Mouse (Mus musculus): ENCODE data around the gene Gm4737. TPM values are rescaled to one million over a fixed set of nuclear protein-coding genes. Genes with fewer than 3 reads are reported as not detected.
"Not testable (repeated sequence)": the region's sequence is repeated elsewhere in the genome, so short reads cannot be mapped to it uniquely, and the experiment has no call there.

The Gm4737 gene
- 10 to 100 TPM; 13.3 to 14.4 TPM for total RNA-seq (2021)
- long read RNA-seq, experiment 1, transcript Gm4737-201 (1 exons, 2,093 nt): major isoform, 7 of 7 reads
- long read RNA-seq, experiment 1, partial matches to known transcripts: 0 of 7 reads
- long read RNA-seq, experiment 1, other reads (novel, unspliced or antisense): 0 of 7 reads
- long read RNA-seq, experiment 2, transcript Gm4737-201 (1 exons, 2,093 nt): major isoform, 7 of 7 reads
- long read RNA-seq, experiment 2, partial matches to known transcripts: 0 of 7 reads
- long read RNA-seq, experiment 2, other reads (novel, unspliced or antisense): 0 of 7 reads

GRCm38 (mm10) chr16:46154832-46155231, at the start of gene Gm4737:
TSS of gene Gm4737 (minus strand) at chr16:46155077.
- H3K27ac ChIP-seq; DNase-seq (ENCODE audit: extremely low spot score in 1 of 2, low spot score in 2 of 2); H3K4me3 ChIP-seq; intact Hi-C loops (cut with DNase I): not testable (repeated sequence)

DNA sequence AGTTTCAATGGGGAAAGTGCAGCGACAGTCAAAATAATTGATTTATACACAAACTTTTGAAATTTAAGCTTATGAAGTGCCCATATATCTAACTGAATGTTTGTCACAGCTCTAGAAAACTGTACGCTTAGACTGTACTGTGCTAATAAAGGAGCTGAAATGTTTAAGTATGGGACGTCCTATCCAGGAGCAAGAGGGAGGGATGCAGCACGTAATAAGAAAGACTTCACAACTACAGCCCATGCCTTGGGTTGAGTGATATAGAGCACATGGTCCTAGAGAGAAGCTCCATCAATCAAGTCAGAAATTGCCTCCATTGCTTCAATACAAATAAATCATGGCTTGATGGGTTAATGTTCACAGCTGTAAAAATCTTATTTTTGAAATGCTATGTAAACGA, 40.9 kb upstream of the Gm4737 start:
- TF ChIP-seq CTCF (IDR thresholded peaks at IDR 0.05): no peak
- intact Hi-C loops (cut with DNase I): no loop called here
- H3K27ac ChIP-seq: no peak overlapping the region
- H3K4me3 ChIP-seq: no peak overlapping the region
- no peak for DNase-seq (ENCODE audit: extremely low spot score in 1 of 2, low spot score in 2 of 2)

DNA sequence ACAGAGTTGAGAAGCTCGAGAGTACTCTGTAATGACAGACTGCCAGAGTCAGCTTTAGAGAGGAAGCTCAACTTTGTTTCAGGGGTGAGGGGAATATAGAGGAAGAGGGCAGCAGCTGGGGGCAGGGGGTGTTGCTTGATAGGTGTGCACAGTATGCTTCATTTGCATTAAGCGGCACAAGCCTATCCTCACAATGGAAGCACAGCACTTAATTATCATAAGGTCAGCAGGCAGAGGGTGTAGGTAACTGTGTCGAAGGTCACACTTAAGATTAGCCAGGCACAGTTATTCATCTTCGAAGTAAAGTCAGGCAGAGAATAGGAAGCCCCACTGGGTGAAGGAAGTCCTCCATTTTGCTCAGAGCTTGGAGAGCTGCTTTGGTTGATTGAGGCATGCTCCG, 28.2 kb upstream of the Gm4737 start:
- intact Hi-C loops (cut with DNase I): no loop called here
- Histone ChIP-seq H3K27ac (no peak overlapping the region), H3K4me3 (no peak overlapping the region)
- no peak for TF ChIP-seq CTCF (IDR thresholded peaks at IDR 0.05)
- DNase-seq (ENCODE audit: extremely low spot score in 1 of 2, low spot score in 2 of 2): no peak

GRCm38 (mm10) chr16:46178121-46178801, 23.4 kb upstream of the Gm4737 start:
- DNase-seq (ENCODE audit: extremely low spot score in 1 of 2, low spot score in 2 of 2): no peak
- intact Hi-C loops (cut with DNase I): loop anchor here (10.0 kb wide), 1 partner anchor 207 kb away; no protein-coding TSS in a partner anchor
- no peak overlapping the region for H3K27ac ChIP-seq
- TF ChIP-seq CTCF (IDR thresholded peaks at IDR 0.05): no peak
- H3K4me3 ChIP-seq: no peak overlapping the region

DNA sequence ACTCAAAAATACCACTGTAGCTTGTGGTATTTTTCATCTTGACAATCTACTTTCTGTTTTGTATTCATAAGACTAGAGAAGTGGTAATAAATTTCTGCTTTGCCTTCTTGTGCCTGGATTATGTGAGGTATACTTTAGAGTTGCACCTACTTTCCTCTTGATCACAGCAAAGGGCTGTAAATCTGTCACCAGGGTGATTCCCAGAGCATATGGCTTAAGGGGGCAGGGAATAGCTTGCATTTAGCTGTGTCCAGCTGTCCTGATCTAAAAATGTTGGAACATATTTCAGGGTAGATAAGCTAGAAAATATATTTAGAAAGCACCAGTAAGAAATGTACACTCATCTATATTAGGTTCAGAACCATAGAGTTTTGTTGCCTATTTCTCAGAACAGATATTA, 18.2 kb upstream of the Gm4737 start:
- intact Hi-C loops (cut with DNase I): loop anchor here (10.0 kb wide), 1 partner anchor 212 kb away; no protein-coding TSS in a partner anchor
- TF ChIP-seq CTCF (IDR thresholded peaks at IDR 0.05): no peak

DNA sequence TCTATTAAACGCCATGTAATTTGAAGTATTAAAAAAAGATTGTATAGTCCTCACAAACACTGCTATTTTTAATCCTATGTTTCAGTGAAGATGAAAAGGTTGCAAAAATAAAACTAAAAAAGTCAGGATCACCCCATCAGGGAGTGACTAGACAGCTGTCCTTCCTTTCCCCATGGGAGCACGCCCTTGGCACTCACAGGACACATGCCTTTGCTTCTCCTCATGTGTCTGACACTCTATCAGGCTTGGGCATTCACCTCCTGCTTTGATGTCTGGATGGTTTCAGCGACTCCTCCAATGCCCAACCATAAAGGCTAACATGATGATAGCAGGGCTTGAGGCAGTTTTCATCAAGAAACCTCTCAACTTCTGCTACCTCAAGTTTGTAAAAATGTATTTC, 12.1 kb upstream of the Gm4737 start:
- H3K27ac ChIP-seq: no peak overlapping the region
- no peak for TF ChIP-seq CTCF (IDR thresholded peaks at IDR 0.05)
- no peak overlapping the region for H3K4me3 ChIP-seq
- no peak for DNase-seq (ENCODE audit: extremely low spot score in 1 of 2, low spot score in 2 of 2)
- intact Hi-C loops (cut with DNase I): no loop called here

More for the DNA sequence above, 18.2 kb upstream of the Gm4737 start:
- H3K4me3 ChIP-seq: no peak overlapping the region
- H3K27ac ChIP-seq: no peak overlapping the region
- no peak for DNase-seq (ENCODE audit: extremely low spot score in 1 of 2, low spot score in 2 of 2)

GRCm38 (mm10) chr16:46165305-46165704, 10.4 kb upstream of the Gm4737 start:
- intact Hi-C loops (cut with DNase I): no loop called here
- DNase-seq (ENCODE audit: extremely low spot score in 1 of 2, low spot score in 2 of 2): no peak
- Histone ChIP-seq H3K27ac (no peak overlapping the region), H3K4me3 (no peak overlapping the region)
- TF ChIP-seq CTCF (IDR thresholded peaks at IDR 0.05): no peak

GRCm38 (mm10) chr16:46151141-46151540, 3.7 kb downstream of the Gm4737 start:
- intact Hi-C loops (cut with DNase I): no loop called here
- no peak overlapping the region for H3K27ac ChIP-seq
- TF ChIP-seq CTCF (IDR thresholded peaks at IDR 0.05): peak; percentile 49
- no peak overlapping the region for H3K4me3 ChIP-seq
- DNase-seq (ENCODE audit: extremely low spot score in 1 of 2, low spot score in 2 of 2): no peak

GRCm38 (mm10) chr16:46148661-46149341, 6.1 kb downstream of the Gm4737 start:
- intact Hi-C loops (cut with DNase I): no loop called here
- DNase-seq (ENCODE audit: extremely low spot score in 1 of 2, low spot score in 2 of 2): no peak
- TF ChIP-seq CTCF (IDR thresholded peaks at IDR 0.05): no peak
- H3K4me3 ChIP-seq: no peak overlapping the region
- no peak overlapping the region for H3K27ac ChIP-seq

DNA sequence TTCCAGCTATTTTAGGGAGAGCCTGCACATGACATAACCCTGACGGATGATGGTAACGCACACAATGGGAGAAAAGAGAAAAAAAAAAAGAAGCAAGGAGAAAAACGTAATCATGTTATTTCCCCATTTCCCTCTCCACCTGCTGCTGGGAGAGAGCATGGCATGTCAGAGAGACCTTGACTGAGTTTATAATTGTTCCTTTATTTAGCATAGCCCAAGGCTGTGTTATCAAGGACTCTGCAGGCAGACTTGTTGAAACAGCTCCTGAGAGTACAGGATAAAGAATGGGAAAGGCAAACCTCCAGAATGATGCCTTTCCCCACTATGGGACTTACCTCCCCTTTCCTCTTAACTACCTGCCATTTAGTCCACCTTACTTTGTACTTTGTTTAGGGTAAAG, 7.9 kb downstream of the Gm4737 start:
- no peak for DNase-seq (ENCODE audit: extremely low spot score in 1 of 2, low spot score in 2 of 2)
- no peak overlapping the region for H3K4me3 ChIP-seq
- intact Hi-C loops (cut with DNase I): no loop called here
- no peak for TF ChIP-seq CTCF (IDR thresholded peaks at IDR 0.05)
- no peak overlapping the region for H3K27ac ChIP-seq

DNA sequence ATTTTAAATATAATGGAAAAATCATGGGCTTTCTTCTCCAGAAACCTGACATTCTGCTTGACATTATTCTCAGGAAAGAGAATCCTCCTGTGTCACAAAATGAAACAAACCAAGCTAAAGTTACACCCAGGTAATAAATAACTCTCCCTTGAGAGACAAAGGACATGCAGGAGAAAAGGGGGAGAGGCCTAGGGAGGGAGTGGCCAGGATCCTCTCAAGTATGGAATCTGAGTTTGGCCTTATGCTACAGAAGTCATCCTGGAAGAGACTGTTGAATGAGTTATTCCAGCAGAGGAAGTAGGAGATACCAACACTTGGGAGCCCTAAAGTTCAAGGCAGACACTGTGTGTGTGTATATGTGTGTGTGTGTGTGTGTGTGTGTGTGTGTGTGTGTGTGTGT, 32.6 kb downstream of the Gm4737 start:
- TF ChIP-seq CTCF (IDR thresholded peaks at IDR 0.05): no peak
- no peak overlapping the region for H3K27ac ChIP-seq
- no peak for DNase-seq (ENCODE audit: extremely low spot score in 1 of 2, low spot score in 2 of 2)
- intact Hi-C loops (cut with DNase I): no loop called here
- H3K4me3 ChIP-seq: no peak overlapping the region

DNA sequence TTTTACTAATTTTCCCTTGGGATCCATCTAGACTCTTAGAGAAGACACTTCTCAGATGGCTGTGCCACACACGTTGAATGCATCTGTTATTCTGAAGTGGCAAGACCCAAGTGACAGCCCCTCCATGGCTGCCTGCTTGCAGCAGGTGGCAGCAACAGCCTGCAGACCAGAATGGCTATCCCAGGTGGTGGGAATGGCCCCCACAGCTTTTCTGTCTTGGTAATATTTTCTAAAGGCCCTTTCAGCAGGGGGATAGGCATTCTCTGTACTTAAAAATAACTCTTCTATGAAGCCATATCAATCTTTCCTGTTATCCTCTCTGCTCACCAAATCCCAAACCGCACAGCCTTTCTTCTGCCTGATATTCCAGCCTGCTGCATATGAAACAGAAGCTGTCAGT, 33.5 kb downstream of the Gm4737 start:
- TF ChIP-seq CTCF (IDR thresholded peaks at IDR 0.05): peak; percentile 67
- Histone ChIP-seq H3K4me3 (no peak overlapping the region), H3K27ac (no peak overlapping the region)
- intact Hi-C loops (cut with DNase I): no loop called here
- peak; percentile 28 to 46 for DNase-seq (ENCODE audit: extremely low spot score in 1 of 2, low spot score in 2 of 2)
